Mouse (Mus musculus) embryonic facial prominence, embryonic 10.5 days (tissue): ENCODE data around the gene Clcn2. TPM values are rescaled to one million over a fixed set of nuclear protein-coding genes. Genes with fewer than 3 reads are reported as not detected.

Source experiments
- DNase-seq: peaks from one replicate; pipeline ENCODE4 v3.0.0-alpha.2; 2017; ENCODE audit warnings: low spot score
- H3K27ac ChIP-seq: fragments of 300-500 bp; sonication (generic); replicated peaks from 2 replicates; pipeline ENCODE4 v1.5.1; 2016; ENCODE audit warnings: mild to moderate bottlenecking
- H3K27me3 ChIP-seq: fragments of 300-500 bp; sonication (generic); replicated peaks from 2 replicates; pipeline ENCODE4 v1.6.1; 2016; ENCODE audit warnings: low read depth, mild to moderate bottlenecking; ENCODE audit not compliant: poor library complexity, severe bottlenecking
- H3K36me3 ChIP-seq: fragments of 300-500 bp; sonication (generic); replicated peaks from 2 replicates; pipeline ENCODE4 v1.6.1; 2016; ENCODE audit warnings: mild to moderate bottlenecking, moderate library complexity
- H3K4me1 ChIP-seq: fragments of 300-500 bp; sonication (generic); 2 replicates; pipeline ENCODE4 v1.6.1; 2016
- H3K4me3 ChIP-seq: fragments of 300-500 bp; sonication (generic); 2 replicates; pipeline ENCODE4 v1.5.1; 2016; ENCODE audit warnings: mild to moderate bottlenecking, moderate library complexity
- H3K9me3 ChIP-seq: fragments of 300-500 bp; sonication (generic); 2 replicates; pipeline ENCODE4 v1.6.1; 2016; ENCODE audit warnings: mild to moderate bottlenecking
- WGBS: fragments of 180-500 bp; shearing (Covaris S2); methylation state at CpG from one replicate; pipeline ENCODE4 v1.1.7; 2016; 5-methylcytosine and 5-hydroxymethylcytosine counted together
- polyA plus RNA-seq: library from polyadenylated mRNA; unstranded; fragments of >200 nt; fragmentation: Nextera tagmentation; extraction: Ambion mirVana; gene quantifications from 2 replicates; pipeline ENCODE4 v1.2.1, GENCODE M21; 2016

Clcn2 gene
- polyA plus RNA-seq, 1 experiment from 2014 or later = 15.9 TPM

DNA sequence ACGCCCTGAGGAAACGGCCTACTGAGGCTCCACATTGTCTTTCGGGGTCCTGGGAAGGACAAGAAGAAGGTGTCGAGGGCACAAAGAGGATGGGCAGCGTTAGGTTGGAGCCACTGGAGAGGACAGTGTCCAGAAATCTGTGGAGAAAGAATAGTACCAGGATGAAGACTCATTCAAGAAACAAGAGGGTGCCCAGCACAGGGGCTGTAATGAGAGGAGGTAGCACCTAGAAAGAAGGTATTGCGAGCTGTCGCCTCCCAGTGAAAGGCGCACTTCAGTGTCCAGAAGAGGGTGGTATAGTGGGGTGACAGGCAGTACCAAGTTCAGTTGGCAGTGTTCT, 735 bp downstream of the Clcn2 start:
- Histone ChIP-seq H3K27me3 (no peaks in the 10 kb centered on the region; the same call in 1 of the 2 replicates), H3K4me1 (peaks cover 52% of the 10 kb centered on the region), H3K36me3 (peaks cover 43% of the 10 kb centered on the region), H3K27ac (peak overlapping the region; percentile 93), H3K9me3 (no peaks in the 10 kb centered on the region), H3K4me3 (peak overlapping the region; percentile 77)
- under 1% methylated on average over 8 of the region's 8 CpGs for WGBS
- no peak for DNase-seq

GRCm38 (mm10) chr16:20715976-20716840, 1.3 kb downstream of the Clcn2 start:
- H3K4me1 ChIP-seq = peaks cover 52% of the 10 kb centered on the region
- no peaks in the 10 kb centered on the region for H3K9me3 ChIP-seq
- H3K27ac ChIP-seq = peak overlapping the region; percentile 93
- WGBS = under 1% methylated on average over 68 of the region's 68 CpGs
- H3K27me3 ChIP-seq = no peaks in the 10 kb centered on the region; the same call in 1 of the 2 replicates
- DNase-seq = peak; percentile 94
- H3K36me3 ChIP-seq = peaks cover 43% of the 10 kb centered on the region
- peak overlapping the region; percentile 77 for H3K4me3 ChIP-seq

GRCm38 (mm10) chr16:20715566-20715965, 2.0 kb downstream of the Clcn2 start:
- Histone ChIP-seq H3K36me3 (peaks cover 43% of the 10 kb centered on the region), H3K27ac (peak overlapping the region; percentile 93), H3K4me3 (peak overlapping the region; percentile 77), H3K9me3 (no peaks in the 10 kb centered on the region), H3K4me1 (peaks cover 52% of the 10 kb centered on the region), H3K27me3 (no peaks in the 10 kb centered on the region; the same call in 1 of the 2 replicates)
- no peak for DNase-seq
- under 1% methylated on average over 12 of the region's 12 CpGs for WGBS

- H3K27ac ChIP-seq = peak overlapping the region; percentile 93
- H3K27me3 ChIP-seq = no peaks in the 10 kb centered on the region; the same call in 1 of the 2 replicates
- WGBS = 54% methylated on average over 2 of the region's 2 CpGs
- H3K4me1 ChIP-seq = peaks cover 52% of the 10 kb centered on the region
- no peak for DNase-seq
- H3K36me3 ChIP-seq = peaks cover 43% of the 10 kb centered on the region
- H3K9me3 ChIP-seq = no peaks in the 10 kb centered on the region
- H3K4me3 ChIP-seq = peak overlapping the region; percentile 77
Measured at GRCm38 (mm10) chr16:20715161-20715560, 2.4 kb downstream of the Clcn2 start.

DNA sequence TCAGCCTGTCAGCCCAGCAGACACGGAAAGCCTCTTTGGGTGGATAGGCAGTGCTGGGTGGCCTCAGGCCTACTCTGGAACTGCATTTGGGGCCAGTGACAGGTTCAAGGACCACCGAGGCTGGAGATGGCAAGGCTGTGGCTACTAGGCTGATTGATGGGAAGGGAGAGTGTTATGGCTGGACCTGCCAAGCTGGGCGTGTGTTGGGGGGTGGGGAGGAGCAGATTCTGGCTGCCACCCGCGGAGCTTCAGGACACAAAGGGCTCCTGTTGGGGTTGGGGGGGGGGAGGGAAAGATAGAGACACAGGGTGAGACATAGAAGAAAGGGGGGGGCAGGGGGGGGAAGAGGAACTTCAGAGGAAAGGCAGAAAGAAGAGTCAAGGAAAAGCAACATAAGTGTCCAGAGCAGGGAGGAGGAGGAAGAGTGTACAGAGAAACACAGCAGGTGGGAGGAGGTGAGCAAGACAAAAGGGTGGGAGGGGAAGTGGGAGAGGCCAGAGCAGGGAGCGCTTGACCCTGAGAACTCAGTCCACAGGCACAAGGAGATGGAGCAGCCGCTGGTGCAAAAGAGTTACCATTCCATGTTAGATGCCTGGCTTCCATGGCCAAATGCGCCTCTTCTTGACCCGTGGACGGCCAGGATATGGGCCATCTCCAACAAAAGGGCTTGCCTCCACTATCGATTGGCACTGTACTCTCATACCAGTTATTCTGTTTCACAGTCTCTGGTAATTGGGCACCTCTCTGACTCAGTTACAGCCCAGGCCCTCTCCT, 3.1 kb downstream of the Clcn2 start:
- WGBS = 31% methylated on average over 11 of the region's 11 CpGs
- H3K9me3 ChIP-seq = no peaks in the 10 kb centered on the region
- DNase-seq = no peak
- H3K36me3 ChIP-seq = peaks cover 43% of the 10 kb centered on the region
- peak overlapping the region; percentile 77 for H3K4me3 ChIP-seq
- peaks cover 52% of the 10 kb centered on the region for H3K4me1 ChIP-seq
- peak overlapping the region; percentile 37 for H3K27ac ChIP-seq
- no peaks in the 10 kb centered on the region; the same call in 1 of the 2 replicates for H3K27me3 ChIP-seq

GRCm38 (mm10) chr16:20712889-20713288, 4.7 kb downstream of the Clcn2 start:
- no peak overlapping the region for H3K27ac ChIP-seq
- peaks cover 44% of the 10 kb centered on the region for H3K4me1 ChIP-seq
- no peak for DNase-seq
- no peak overlapping the region for H3K4me3 ChIP-seq
- H3K36me3 ChIP-seq = peaks cover 58% of the 10 kb centered on the region
- H3K27me3 ChIP-seq = no peaks in the 10 kb centered on the region; the same call in 1 of the 2 replicates
- H3K9me3 ChIP-seq = no peaks in the 10 kb centered on the region
- 85% methylated on average over 7 of the region's 7 CpGs for WGBS

GRCm38 (mm10) chr16:20712190-20712589, 5.4 kb downstream of the Clcn2 start:
- 79% methylated on average over 9 of the region's 9 CpGs for WGBS
- H3K4me3 ChIP-seq = no peak overlapping the region
- H3K4me1 ChIP-seq = peaks cover 40% of the 10 kb centered on the region
- no peaks in the 10 kb centered on the region for H3K9me3 ChIP-seq
- H3K27ac ChIP-seq = no peak overlapping the region
- no peak for DNase-seq
- no peaks in the 10 kb centered on the region; the same call in 1 of the 2 replicates for H3K27me3 ChIP-seq
- H3K36me3 ChIP-seq = peaks cover 65% of the 10 kb centered on the region

DNA sequence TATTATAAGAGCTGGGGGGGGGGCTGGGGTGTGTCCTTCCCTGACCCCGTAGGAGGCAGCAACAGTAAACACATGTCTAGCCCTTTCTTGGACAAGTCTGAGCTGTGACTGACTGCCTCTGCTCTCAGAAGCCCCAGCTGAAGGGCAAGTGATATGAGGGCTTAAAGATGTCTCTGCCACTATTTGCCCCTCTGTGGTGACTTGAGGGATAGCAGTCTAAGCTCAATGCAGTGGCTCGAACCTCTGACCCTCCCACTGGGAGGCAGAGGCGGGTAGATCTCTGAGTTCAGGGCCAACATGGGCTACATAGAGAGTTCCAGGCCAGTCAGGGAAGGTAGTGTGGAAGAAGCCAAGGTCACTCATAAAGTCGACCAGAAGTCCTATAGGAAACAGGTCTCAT, 6.7 kb downstream of the Clcn2 start:
- H3K27ac ChIP-seq = no peak overlapping the region
- H3K27me3 ChIP-seq = no peaks in the 10 kb centered on the region; the same call in 1 of the 2 replicates
- H3K4me3 ChIP-seq = no peak overlapping the region
- no peak for DNase-seq
- H3K4me1 ChIP-seq = peaks cover 27% of the 10 kb centered on the region
- peaks cover 79% of the 10 kb centered on the region for H3K36me3 ChIP-seq
- 89% methylated on average over 4 of the region's 4 CpGs for WGBS
- no peaks in the 10 kb centered on the region for H3K9me3 ChIP-seq

DNA sequence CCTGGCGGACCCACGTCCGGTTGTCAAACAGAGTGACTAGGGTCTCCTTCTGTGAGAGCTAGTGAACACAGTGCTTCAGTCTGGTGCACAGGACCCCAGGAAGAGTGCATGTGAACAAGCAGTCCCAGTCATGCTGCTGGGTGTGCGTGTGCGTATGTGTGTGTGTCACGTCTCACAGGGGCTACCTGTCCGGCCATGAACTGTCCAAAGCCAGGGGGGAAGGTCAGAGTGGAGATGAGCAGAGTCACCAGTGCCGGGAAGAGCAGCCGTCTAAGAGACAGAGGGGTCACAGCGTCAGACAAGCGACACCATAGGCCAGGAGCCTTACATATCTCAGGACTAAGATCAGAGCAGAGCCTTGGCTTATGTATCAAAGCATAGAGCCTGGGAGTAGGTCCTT, 7.2 kb downstream of the Clcn2 start:
- no peak overlapping the region for H3K4me3 ChIP-seq
- DNase-seq = no peak
- H3K27ac ChIP-seq = no peak overlapping the region
- 92% methylated on average over 11 of the region's 11 CpGs for WGBS
- H3K36me3 ChIP-seq = peaks cover 83% of the 10 kb centered on the region
- peaks cover 23% of the 10 kb centered on the region for H3K4me1 ChIP-seq
- no peaks in the 10 kb centered on the region; the same call in 1 of the 2 replicates for H3K27me3 ChIP-seq
- no peaks in the 10 kb centered on the region for H3K9me3 ChIP-seq

GRCm38 (mm10) chr16:20708939-20709734, 8.4 kb downstream of the Clcn2 start:
- Histone ChIP-seq H3K36me3 (peaks cover 95% of the 10 kb centered on the region), H3K27ac (no peak overlapping the region), H3K4me3 (no peak overlapping the region), H3K9me3 (no peaks in the 10 kb centered on the region), H3K27me3 (no peaks in the 10 kb centered on the region), H3K4me1 (peaks cover 11% of the 10 kb centered on the region)
- peak; percentile 82 for DNase-seq
- WGBS = 74% methylated on average over 19 of the region's 19 CpGs

GRCm38 (mm10) chr16:20708220-20708938, 9.2 kb downstream of the Clcn2 start:
- Histone ChIP-seq H3K27me3 (no peaks in the 10 kb centered on the region), H3K27ac (no peak overlapping the region), H3K4me3 (no peak overlapping the region), H3K4me1 (peaks cover 5% of the 10 kb centered on the region), H3K36me3 (peaks cover 99% of the 10 kb centered on the region), H3K9me3 (no peaks in the 10 kb centered on the region)
- no peak for DNase-seq
- WGBS = 93% methylated on average over 21 of the region's 21 CpGs
